Mouse (Mus musculus) kidney, adult 18-20 months (tissue): Measurements from ENCODE around the gene Calhm3.

Source experiments
- DNase-seq: peaks from one replicate; pipeline ENCODE4 v3.0.0; 2021

The Calhm3 gene

DNA sequence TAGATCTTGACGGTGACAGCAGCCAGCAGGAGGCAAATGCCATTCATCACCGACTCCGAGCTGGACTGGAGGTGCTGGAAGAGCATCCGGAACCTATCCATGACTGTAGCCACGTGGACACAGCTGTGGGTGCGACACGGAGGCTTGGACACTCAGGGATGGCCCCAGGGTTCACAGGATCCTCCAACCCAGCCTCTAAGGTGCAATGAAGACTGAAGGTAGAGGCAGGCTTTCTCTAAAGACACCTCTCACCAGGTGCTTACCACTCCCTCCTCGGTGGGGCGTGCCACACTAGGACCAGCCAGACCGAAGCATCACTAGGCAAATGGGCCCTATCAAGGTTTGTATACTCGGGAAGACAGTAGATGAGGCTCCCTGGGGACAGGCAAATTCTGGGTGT is at the start of gene Calhm3:
TSS of gene Calhm3 (minus strand) at position 101 of the 400 bp plus-strand sequence.
- DNase-seq: no peak

DNA sequence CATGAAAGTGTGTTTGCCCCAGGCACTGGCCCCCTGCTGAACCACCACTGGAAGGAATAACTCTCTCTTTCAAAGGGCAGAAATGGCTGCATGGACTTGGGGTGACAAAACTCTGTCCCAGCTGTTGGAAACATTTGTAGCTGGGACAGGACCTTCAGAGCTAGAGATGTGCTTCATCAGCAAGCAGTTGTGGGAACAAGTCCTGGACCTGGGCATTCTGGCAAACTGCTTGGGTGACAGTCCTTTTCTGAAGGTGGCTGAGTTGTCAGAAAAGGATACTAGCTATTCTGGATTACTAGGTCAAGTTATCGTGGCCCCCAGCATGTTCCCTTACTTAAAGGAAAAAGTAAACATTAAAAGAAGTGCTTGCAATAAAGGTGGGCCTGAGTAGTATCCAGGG is 48.6 kb upstream of the Calhm3 start:
- DNase-seq: no peak

DNA sequence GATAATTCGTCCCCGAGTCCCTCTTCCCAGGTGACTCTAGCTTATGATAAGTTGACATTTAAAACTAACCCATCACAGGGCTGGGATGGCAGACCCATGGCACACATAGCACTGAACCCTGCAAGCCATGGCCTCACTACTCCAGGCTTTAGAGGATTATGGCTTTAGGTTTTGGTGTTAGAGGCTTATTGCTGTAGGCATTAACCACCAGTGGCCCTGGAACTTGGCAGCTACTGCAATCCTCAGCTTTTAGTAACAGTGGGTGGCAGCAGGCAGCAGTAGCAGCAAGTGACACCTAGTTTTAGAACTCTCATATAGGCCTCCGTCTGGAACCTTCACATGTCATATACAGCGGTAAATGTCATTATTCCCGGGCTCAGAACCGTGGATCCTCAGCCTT is 47.1 kb upstream of the Calhm3 start:
- no peak for DNase-seq

DNA sequence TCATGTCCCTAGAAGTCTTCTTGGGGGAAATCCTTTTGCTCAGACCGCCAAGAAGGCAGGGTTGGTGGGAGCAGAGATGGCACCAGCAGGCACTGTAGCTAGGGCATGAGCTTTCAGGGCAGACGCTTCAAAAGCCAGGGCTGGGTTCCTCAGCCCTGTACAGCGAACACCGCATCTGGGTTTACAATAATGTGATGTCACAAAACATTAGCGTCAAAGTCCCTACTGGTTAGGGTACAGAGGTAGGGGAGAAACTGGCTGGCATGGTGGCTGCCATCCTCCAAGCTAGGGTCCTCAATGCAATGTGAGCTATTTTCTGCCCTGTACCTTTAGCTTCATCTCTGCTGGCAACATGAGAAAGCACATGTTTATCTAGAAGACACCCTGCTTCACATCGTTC is 45.5 kb upstream of the Calhm3 start:
- no peak for DNase-seq

DNA sequence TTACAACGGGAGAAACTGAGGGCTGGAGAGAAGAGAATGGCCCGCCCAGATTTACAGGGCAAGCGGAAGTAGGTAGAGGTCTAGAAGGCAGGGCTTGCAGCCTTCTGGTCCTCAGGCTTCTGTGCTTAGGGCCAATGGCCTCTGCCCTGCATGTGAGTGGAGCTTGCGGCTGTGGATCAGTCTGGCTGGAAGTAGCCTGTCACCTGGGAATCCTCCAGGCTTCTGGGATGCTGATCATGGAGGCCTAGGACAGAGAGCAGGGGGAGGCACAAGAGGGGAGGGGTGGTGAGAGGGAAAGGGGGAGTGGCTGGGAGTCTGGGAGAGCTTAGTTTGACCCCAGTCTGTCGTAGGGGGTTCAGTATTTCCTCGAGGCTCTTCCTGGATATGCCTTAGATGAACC is 44.9 kb upstream of the Calhm3 start:
- no peak for DNase-seq

DNA sequence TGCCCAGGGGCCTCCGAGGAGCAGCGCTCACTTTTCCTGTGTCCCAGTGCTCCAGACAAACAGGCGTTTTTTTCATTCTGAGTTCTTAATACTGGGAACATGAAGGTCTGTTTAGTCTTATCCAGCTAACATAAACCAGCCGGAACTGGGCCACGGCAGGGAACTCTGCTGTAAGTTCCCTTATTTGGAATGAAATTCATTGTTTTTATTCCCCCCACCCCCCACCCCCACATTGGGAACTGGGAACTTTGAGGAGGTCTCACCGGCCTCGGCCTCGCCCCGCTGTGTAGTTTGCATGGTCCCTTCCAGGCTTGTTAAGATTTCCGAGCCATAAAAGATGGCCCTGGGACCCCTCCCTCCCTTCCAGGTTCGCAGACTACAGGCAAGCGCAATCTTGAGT is 44.4 kb upstream of the Calhm3 start:
- no peak for DNase-seq

DNA sequence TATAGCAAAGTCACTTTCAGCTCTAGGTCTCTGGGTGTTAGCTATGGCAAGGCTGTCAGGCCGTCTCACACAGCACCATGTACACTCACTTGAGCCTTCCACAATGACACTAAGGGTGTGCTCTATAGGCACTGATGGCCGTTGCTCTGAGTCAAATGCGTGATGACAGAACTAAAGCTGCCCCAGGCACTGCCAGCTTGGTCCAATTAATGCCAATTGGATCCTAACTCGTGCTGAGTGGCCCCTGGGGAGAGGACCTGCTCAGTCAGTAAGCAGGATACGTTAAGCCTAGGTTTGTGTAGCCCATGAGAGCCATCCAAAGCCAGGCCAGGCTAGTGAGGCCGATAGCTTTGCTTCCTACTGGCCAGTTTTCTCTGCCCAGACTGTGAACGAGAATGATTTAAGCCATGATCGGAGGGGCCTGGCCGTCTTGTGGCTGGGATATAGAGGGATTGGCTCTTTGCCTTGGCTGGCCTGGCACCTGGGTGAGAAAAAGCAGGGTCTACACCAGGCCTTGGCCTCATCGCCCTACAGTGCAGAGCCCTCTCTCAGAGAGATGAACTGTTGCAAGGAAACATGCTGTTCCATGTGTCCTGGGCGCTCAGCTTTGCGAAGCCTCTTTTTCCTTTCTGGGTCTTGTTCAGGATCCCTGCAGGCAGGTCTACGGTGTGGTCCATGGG is 41.2 kb upstream of the Calhm3 start:
- DNase-seq: no peak

DNA sequence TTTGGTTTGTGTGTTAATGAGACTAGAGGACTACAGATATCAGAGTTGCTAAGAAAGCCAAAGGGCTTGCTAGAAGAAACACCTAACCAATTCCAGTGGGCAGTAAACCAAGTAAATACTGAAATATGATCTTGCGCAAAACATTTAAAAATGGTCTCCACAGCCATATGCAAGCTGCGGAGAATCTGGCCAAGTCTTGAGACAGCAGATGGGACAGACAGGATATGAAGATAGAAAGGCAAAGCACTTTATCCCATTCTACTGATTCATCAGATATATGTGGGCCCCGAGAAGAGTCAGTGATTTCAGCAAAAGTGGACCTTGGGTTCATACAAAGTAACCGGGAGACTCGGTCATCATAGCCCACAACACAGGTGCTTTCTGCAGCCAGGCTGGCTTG is 34.6 kb upstream of the Calhm3 start:
- no peak for DNase-seq

DNA sequence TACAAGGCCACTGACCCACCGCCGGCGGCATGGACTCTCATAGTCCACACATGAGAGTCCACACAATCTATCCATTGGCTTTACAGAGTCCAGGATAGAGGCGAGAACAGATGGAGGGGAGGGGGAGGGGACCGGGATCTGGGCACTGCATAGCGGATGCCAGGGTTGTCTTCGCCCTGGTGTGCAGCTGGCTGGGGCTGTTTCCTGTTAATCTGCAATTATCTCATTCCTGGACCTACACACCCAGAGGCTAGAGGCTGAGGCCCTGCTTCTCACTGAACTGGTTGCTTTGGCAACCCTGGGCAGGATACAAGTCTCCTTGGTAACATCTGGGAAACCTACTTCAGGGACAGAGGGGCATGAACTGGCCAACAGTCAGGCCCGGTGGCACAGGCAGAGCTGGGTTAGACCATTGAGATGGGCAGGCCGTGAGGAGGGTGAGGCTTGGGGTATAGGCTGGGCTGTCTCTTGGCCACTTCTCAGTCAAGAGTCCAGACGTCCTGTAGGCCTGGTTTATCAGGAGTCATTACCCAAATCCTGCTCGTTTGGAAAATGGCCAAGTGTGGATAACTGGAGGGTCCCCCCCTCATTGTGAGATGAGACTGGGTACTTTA is 31.1 kb upstream of the Calhm3 start:
- no peak for DNase-seq

DNA sequence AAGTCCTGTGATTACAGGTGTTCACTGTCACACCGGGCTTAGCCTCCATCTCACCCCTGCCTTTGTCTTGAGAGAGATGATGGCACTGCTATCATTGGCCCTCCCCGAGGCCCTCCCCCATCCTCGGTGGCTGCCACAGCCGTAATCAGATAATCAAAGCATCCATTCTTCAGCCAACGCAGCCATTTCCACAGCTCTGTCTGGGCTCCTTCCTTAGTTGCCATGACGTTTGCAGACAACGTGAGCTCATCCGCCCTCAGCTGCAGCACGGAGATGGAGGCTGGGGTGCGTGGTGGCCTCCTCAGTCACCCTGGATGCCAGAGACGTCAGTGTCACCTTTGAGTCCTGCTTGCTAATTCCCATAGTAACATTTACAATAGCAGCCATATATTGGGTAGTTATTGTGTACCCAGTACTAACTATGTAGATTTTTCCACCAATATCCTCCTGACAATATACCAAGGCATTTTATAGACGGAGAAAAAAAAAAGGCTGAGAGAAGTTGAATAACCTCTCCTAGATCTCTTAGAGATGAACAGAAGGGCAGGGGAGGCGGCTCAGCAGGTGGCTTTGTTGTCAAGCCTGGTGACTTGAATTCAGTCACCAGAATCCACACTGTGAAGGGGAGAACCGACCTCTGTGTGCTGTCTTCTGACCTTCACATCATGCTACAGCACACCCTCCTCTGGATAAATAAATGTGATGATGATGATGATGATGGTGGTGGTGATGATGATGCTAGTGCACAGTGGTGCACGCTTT is 29.1 kb upstream of the Calhm3 start:
- no peak for DNase-seq

DNA sequence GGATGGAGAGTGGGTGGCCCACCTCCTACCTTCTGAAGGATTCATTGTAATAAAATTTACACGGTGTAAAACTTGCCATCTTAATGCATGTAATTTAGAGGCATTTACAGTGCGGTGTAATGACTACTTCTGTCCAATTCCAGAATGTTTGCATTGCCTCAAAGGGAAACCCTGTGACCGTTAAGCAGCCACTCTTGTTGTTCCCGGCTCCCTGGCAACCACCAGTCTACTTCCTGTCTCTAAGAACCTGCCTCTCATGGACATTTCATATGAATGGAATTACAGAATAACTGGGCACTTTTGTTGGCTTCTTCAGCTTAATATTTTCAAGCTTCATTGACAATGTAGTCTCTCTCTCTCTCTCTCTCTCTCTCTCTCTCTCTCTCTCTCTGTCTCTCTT is 27.2 kb upstream of the Calhm3 start:
- DNase-seq: no peak

DNA sequence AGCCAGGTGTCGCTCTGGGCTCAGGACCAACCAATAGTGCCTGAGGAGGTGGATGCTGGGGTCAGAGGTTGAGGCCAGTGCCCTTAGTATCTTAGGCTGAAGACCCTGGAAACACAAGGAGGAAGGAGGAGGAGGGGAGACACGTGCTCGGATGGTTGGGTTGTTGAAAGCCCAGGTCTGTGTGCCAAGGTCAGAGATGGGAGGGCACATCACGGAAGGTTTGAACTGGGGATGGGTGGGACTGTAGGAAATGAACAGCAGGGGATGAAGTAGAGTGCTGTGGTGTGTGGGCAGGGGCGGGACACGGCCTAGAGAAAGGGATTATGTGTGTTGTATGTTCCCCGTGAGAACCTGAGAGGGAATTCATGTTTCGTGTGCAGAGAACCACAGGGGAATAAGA is 26.7 kb upstream of the Calhm3 start:
- DNase-seq: no peak

DNA sequence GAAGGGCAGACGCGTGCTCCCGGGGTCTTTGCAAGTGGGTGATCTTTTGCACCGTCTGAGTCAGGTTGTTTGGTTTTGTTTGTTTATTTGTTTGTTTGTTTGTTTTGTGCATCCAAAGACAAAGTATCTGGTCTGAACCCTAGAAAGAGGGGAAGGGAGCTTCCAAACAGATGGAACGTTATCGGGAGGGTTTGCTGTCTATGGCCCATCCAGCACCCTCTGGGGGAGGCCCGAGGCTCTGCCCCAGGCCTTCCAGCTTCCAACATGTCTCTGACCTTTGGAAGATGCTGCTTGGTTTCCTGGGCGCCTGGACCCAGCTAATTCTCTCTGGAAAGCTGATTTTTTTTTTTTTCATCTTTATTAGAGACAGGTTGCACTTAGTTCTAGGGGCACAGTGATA is 22.4 kb upstream of the Calhm3 start:
- DNase-seq: no peak

DNA sequence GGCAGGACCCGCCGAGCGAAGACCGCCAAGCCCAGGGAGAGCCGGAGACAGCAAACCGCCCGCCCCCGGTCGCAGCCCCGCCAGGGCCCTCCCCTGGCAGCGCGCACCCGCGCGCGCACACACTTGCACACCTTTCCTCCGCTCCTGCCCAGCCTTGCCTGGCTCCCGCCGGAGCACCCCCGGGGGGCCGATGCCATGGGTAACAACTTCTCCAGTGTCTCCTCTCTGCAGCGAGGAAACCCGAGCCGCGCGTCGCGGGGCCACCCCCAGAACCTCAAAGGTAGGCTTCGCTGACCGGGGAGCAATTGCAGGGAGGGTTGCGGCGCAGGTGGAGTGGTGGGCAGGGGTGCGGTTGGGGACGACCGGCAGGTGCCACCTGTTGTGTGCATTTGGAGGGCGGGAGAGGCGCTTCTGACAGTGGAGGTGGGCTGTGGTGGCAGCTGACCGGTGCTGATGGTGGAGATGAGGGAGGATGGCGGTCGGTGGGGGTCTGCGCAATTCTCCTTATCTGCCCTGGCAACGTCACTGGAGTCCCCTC is 21.8 kb upstream of the Calhm3 start:
- DNase-seq: peak; percentile 11

DNA sequence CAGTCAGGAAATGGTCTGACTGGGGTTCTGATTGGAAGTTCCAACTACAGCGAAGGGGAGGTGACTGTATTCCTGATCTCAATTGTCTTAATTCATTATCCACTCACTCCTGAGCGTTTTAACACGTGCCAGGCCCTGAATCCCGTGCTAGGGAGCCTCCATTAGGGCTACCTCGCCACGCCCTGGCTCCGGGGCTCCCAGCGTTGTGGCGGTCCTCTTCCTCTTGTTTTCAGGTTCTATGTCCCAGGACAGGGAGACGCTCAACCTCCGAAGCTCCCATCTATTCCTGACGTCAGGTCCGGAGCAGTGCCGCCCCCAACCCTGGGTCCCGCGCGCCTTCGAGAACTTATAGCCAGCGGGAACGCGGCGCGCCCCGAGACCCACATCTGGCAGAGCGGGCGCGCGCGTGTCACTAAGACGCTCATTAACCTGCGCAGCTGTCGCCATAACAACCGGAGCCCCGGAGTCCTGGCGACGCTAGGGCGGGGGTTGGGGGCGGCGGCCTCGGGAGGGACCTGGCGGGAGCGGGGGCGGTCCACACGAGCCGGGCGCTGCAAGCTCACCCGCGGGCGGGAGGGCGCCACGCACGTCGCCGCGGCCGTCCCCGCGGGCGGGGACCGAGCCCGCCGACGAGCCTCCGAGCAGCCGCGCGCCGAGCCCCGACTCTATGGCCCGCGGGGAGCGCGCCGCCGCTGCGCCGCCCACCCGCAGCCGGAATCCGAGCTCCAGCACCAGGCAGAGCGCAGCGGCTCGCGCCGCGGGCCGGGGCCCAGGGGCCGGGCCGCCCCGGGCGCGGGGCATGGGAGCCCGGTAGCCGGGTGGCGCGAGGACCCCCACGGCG is 21.1 kb upstream of the Calhm3 start, which contains the start of gene Neurl1a:
TSS of gene Neurl1a (plus strand) at position 390 of the 841 bp plus-strand sequence.
- DNase-seq: peak; percentile 43

DNA sequence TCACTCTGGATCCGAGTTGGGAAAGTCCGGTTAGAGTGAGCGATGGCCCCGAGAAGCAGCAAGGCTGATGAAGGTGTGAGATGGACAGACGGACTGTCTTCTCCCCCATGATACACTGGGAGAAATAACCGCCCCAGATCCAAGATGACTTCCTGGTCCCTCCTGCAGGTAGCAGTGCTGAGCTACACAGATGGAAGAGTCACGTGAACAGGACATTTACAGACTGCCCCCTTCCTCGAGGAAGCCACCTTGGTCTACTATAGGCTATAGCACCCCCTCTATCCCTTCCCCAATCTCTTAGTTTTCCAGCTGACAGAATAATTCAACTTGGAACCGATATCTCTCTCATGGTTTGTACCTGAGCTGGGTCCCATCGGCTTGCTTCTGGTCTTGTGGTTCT is 20.4 kb upstream of the Calhm3 start:
- no peak for DNase-seq

DNA sequence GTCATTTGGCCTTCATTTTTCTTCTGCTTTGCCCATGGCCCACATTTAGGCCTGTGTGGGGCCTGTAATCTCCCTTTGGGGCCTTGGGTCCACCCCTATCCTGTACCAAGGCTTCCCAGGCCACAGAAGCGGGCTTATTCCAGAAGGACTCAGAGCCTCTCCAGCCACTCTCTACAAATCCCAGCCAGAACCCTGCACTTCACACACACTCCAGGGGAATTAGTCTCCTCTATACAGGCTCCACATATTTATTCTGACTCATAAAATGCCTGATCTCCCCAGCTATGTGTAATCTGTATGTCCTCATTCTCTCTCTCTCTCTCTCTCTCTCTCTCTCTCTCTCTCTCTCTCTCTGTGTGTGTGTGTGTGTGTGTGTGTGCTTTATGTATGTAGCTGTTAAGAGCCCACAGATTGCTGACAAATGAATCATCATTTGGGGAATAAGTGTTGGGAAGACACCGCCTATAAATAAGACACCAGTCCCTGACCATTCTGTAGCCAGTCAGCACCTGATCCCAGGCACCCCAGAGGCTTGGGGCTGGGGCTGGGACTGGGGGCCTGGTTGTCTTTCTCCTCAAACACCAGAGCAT is 19.4 kb upstream of the Calhm3 start:
- DNase-seq: no peak

DNA sequence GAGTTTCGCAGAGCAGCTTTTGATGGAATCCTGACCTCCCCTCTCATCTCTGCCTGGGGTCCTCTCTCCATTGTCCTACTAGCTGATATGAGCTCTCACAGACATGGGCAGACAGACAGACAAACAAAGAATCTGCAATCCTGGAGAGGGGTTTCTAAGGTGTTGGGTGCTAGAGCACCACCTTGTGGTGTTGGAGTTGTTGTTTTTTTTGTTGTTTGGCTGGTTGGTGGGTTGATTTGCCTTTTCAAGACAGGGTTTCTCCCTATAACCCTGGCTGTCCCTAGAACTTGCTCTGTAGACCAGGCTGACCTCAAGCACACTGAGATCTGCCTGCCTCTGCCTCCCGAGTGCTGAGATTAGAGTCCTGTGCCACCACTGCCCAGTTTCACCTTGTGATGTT is 17.9 kb upstream of the Calhm3 start:
- no peak for DNase-seq

DNA sequence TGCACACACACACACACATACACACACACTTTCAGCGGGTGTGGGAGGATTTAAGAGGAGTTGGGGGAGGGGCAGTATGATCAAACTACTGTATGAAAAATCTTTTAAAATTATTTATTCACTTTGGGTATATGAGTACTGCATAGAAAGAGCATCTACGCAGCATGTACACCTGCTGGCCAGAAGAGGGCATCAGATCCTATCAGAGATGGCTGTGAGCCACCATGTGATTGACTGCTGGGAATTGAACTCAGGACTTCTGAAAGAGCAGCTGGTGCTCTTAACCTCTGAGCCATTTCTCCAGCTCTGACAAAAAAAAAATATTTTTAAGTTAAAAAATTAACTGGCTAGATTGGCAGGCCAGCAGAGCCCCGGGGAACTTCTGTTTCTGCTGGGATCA is 17.0 kb upstream of the Calhm3 start:
- peak; percentile 23 for DNase-seq

DNA sequence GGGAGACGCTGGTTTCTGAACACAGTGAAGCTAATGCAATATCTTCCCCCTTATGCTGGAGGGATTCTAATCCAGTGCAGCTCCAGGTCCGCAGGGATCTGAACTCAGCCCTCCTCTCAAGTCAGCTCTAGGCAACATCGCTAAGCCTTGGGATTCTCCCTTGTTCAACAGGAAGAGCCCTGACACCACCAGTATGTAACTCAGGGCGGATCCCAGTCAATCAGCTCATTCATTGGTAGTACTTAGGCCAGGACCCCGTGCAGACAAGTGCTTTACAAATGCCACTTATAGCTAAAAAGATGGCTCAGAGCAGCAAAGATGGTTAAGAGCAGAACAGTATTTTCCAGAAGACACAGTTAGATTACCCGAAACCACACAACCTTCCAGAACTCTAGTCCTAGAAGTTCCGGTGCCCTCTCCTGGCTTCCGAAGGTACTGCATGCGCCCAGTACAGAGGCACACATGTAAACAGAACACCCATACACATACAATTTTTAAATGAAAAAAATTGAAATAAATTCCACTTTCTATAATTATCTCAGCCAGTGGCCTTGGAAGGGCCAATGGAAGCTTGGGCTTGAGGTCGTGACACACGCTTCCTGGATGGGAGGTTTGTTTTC is 11.3 kb upstream of the Calhm3 start:
- DNase-seq: peak; percentile 91

DNA sequence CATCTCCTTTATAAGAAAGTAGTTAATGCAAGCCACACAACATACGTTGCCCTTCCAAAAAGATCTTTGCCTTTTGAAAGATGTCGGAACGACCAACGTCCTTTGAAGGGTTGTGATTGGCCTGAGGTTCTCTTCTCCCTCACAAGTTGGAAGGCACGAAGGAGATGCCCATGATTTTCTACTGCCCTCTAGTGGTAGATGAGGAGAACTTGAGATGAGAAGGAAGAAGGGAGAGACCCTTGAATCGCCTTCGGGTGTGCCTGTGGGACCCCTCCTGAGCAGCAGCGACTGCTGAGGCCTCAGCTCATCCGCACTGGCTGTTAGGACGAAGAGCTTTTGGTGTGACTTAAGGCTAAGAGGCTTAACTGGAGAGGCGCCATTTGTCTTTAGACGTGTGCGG is 10.7 kb upstream of the Calhm3 start:
- DNase-seq: peak; percentile 46

DNA sequence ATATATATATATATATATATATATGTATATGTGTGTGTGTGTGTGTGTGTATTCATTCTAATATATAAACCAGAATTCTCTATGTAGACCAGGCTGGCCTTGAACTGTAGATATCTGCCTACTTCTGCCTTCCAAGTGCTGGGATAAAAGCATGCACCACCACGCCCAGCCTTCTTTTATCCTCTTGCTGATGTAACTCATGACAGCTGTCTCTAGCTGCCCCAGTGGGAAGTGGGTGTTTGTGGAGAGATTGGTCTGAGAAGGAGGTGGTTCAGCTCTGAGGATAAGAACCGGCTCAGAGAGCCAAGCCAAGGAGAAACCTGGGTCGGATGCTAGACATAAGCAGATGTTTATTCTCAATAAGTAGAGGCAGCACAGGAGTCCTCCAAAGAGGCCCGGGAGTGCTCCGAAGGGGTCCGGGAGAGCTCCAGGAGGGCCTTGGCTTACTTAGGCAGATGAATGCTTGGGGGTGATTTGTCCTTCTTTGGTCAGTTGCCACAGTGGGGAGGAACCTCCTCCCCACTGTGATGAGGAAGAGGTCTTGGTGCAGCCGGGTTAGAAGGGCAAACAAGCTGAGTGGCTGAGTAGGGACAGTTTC is 10.2 kb upstream of the Calhm3 start:
- DNase-seq: no peak
